Mouse (Mus musculus) liver, adult 2 months (tissue): ENCODE results near the gene Epha1. TPM values are rescaled to one million over a fixed set of nuclear protein-coding genes. Genes with fewer than 3 reads are reported as not detected.
A peak's percentile ranks its signal among the peaks of the same experiment; 100 is the strongest.

Source experiments
- DNase-seq: peaks from one replicate; pipeline ENCODE4 v3.0.0-alpha.2; 2011; ENCODE audit warnings: low read depth, low spot score; ENCODE audit errors: extremely low read depth
- H3K27ac ChIP-seq: fragments of 200-500 bp; replicated peaks from 2 replicates; pipeline ENCODE4 v1.5.1; 2012; ENCODE audit warnings: low read depth, mild to moderate bottlenecking, control low read depth, inconsistent platforms, low read length; ENCODE audit not compliant: insufficient read depth
- H3K27me3 ChIP-seq: fragments of 200-500 bp; 2 replicates; pipeline ENCODE4 v1.6.1; 2012; ENCODE audit warnings: mild to moderate bottlenecking, moderate library complexity, low read length, inconsistent platforms; ENCODE audit not compliant: control insufficient read depth, insufficient read depth
- H3K36me3 ChIP-seq: fragments of 200-500 bp; 2 replicates; pipeline ENCODE4 v1.6.1; 2012; ENCODE audit warnings: low read length, inconsistent platforms; ENCODE audit not compliant: control insufficient read depth, insufficient read depth
- H3K4me1 ChIP-seq: fragments of 200-500 bp; 2 replicates; pipeline ENCODE4 v1.6.1; 2011; ENCODE audit warnings: low read length; ENCODE audit not compliant: control insufficient read depth, insufficient read depth
- H3K4me3 ChIP-seq: fragments of 200-500 bp; 2 replicates; pipeline ENCODE4 v1.5.1; 2011; ENCODE audit warnings: low read depth, mild to moderate bottlenecking, control low read depth, low read length, moderate library complexity; ENCODE audit not compliant: insufficient read depth
- H3K79me2 ChIP-seq: fragments of 200-500 bp; 2 replicates; pipeline ENCODE4 v1.6.1; 2012; ENCODE audit warnings: inconsistent platforms, mild to moderate bottlenecking, low read length, moderate library complexity; ENCODE audit not compliant: control insufficient read depth, insufficient read depth
- H3K9ac ChIP-seq: fragments of 200-500 bp; 2 replicates; pipeline ENCODE4 v1.6.1; 2012; ENCODE audit warnings: low read depth, mild to moderate bottlenecking, control low read depth, inconsistent platforms, low read length
- CTCF ChIP-seq: fragments of 200-500 bp; IDR thresholded peaks from 2 replicates; pipeline ENCODE4 v1.5.1; 2011; ENCODE audit warnings: low read depth, low read length, control low read depth
- POLR2A ChIP-seq: fragments of 200-500 bp; IDR thresholded peaks from 2 replicates; pipeline ENCODE4 v1.6.1; 2011; ENCODE audit warnings: low read length, control low read depth; ENCODE audit not compliant: insufficient read depth; ENCODE audit errors: extremely low read depth
- WGBS: fragments of 180-500 bp; shearing (Covaris S2); methylation state at CpG from one replicate; pipeline ENCODE4 v1.1.7; 2018; 5-methylcytosine and 5-hydroxymethylcytosine counted together
- polyA plus RNA-seq: library from polyadenylated mRNA; depleted of rRNA; stranded (reverse); fragments of >200 nt; gene quantifications from 2 replicates; pipeline ENCODE4 v1.2.3, GENCODE M21; 2012
- total RNA-seq: library from RNA; depleted of rRNA; stranded (reverse); fragments of >200 nt; gene quantifications from 2 replicates; pipeline ENCODE4 v1.2.3, GENCODE M21; 2014

Gene Epha1
- total and polyA plus RNA-seq, 2 experiments: 27.6 to 28.1 TPM

GRCm38 (mm10) chr6:42348281-42349005 lies 24.6 kb downstream of the Epha1 start:
- DNase-seq: no peak
- H3K36me3 ChIP-seq: no peaks in the 10 kb centered on the region
- no peak overlapping the region; the same call in 1 of the 2 replicates for H3K27ac ChIP-seq
- 0 out of 2 replicates have a peak overlapping the region, but pooled peaks have one; percentile 6 for H3K9ac ChIP-seq
- H3K4me1 ChIP-seq: peaks cover 15% of the 10 kb centered on the region
- TF ChIP-seq POLR2A (no peak), CTCF (peak; percentile 17; the same call in 1 of the 2 replicates)
- H3K27me3 ChIP-seq: no peaks in the 10 kb centered on the region
- WGBS: 37% methylated on average over 12 of the region's 12 CpGs
- H3K79me2 ChIP-seq: peaks cover 3% of the 10 kb centered on the region; the same call in 1 of the 2 replicates
- peak overlapping the region; percentile 68 for H3K4me3 ChIP-seq

GRCm38 (mm10) chr6:42344255-42344654 lies 28.8 kb downstream of the Epha1 start:
- H3K36me3 ChIP-seq: no peaks in the 10 kb centered on the region
- no peak overlapping the region for H3K27ac ChIP-seq
- H3K4me3 ChIP-seq: no peak overlapping the region
- H3K9ac ChIP-seq: no peak overlapping the region
- TF ChIP-seq CTCF (no peak), POLR2A (no peak)
- no peak for DNase-seq
- H3K4me1 ChIP-seq: peaks cover 2% of the 10 kb centered on the region; the same call in 1 of the 2 replicates
- WGBS: 84% methylated on average over 1 of the region's 1 CpGs
- H3K27me3 ChIP-seq: no peaks in the 10 kb centered on the region
- H3K79me2 ChIP-seq: no peaks in the 10 kb centered on the region

- H3K27me3 ChIP-seq: no peaks in the 10 kb centered on the region
- DNase-seq: no peak
- H3K4me3 ChIP-seq: no peak overlapping the region
- H3K9ac ChIP-seq: no peak overlapping the region
- H3K4me1 ChIP-seq: no peaks in the 10 kb centered on the region
- H3K27ac ChIP-seq: no peak overlapping the region
- no peaks in the 10 kb centered on the region for H3K79me2 ChIP-seq
- WGBS: 78% methylated on average over 9 of the region's 9 CpGs
- no peaks in the 10 kb centered on the region for H3K36me3 ChIP-seq
- TF ChIP-seq POLR2A (no peak), CTCF (no peak)
These were observed 29.5 kb downstream of the Epha1 start for GRCm38 (mm10) chr6:42343361-42344120.

- Histone ChIP-seq H3K79me2 (no peaks in the 10 kb centered on the region), H3K27me3 (no peaks in the 10 kb centered on the region), H3K36me3 (no peaks in the 10 kb centered on the region), H3K9ac (no peak overlapping the region), H3K27ac (no peak overlapping the region), H3K4me1 (no peaks in the 10 kb centered on the region), H3K4me3 (no peak overlapping the region)
- 64% methylated on average over 1 of the region's 1 CpGs for WGBS
- no peak for TF ChIP-seq CTCF
- TF ChIP-seq POLR2A: no peak
- no peak for DNase-seq
These were observed 30.9 kb downstream of the Epha1 start for GRCm38 (mm10) chr6:42342171-42342570.

GRCm38 (mm10) chr6:42339981-42340380 lies 33.1 kb downstream of the Epha1 start:
- no peak for TF ChIP-seq POLR2A
- TF ChIP-seq CTCF: no peak
- H3K36me3 ChIP-seq: no peaks in the 10 kb centered on the region
- WGBS: 55% methylated on average over 5 of the region's 5 CpGs
- no peaks in the 10 kb centered on the region for H3K4me1 ChIP-seq
- no peak overlapping the region for H3K27ac ChIP-seq
- no peaks in the 10 kb centered on the region for H3K27me3 ChIP-seq
- H3K9ac ChIP-seq: no peak overlapping the region
- H3K79me2 ChIP-seq: no peaks in the 10 kb centered on the region
- H3K4me3 ChIP-seq: no peak overlapping the region
- peak; percentile 32 for DNase-seq
